In the genomic region with DNA sequence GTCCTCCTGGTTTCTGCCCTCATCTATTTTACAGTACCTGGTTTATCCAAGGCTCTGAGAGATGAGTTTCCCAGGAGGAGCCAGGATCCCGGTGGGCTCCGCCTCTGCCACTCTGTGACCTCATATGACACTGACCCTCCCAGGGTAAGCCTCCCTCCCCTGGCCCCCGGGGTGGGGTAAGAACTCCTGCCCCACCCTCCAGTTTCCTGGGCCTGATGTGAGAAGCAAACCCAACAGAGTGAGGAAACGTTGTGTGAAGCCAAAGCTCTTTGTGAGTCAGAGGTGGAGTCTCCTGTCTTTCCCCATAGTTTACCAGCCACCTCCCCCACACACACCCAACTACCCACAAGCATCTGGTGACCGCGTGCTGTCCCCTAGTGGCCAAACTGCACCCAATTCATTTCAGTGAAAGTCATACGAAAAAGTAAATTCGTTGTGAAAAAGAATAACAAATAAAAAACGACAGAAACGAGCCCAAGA, we compare ENCODE assay signal across 8 mouse cellular contexts. TPM values are rescaled to one million over a fixed set of nuclear protein-coding genes. Genes with fewer than 3 reads are reported as not detected.
DNase-seq lines count a peak whose midpoint lies in the region; ATAC-seq and TF ChIP-seq lines count a peak whose summit lies in the region.

No protein-coding gene starts in this region.

- peak; percentile 94 for TF ChIP-seq CTCF in hindbrain, postnatal 0 days (IDR thresholded peaks at IDR 0.05; ENCODE audit: low read depth)

- WGBS in hindbrain, postnatal 0 days = 4% methylated on average over 10 of the region's 10 CpGs

- no peak overlapping the region for H3K9ac ChIP-seq in hindbrain, postnatal 0 days (replicated peaks; ENCODE audit: low read length)

- peak; percentile 85 for ATAC-seq in hindbrain, postnatal 0 days
- ATAC-seq in megakaryocyte, adult 5-6 weeks (ENCODE audit: poor library complexity, severe bottlenecking) = peak; percentile 86

- no peak overlapping the region for H3K4me3 ChIP-seq in hindbrain, postnatal 0 days (ENCODE audit: low read length)

- H3K27me3 ChIP-seq in hindbrain, postnatal 0 days (ENCODE audit: insufficient read depth, low read length) = no peaks in the 10 kb centered on the region

- no peaks in the 10 kb centered on the region for H3K9me3 ChIP-seq in hindbrain, postnatal 0 days (ENCODE audit: low read length)

- no peaks in the 10 kb centered on the region for H3K36me3 ChIP-seq in hindbrain, postnatal 0 days (ENCODE audit: insufficient read depth, low read length)

- H3K4me1 ChIP-seq in hindbrain, postnatal 0 days (ENCODE audit: insufficient read depth, low read length) = 0 out of 2 replicates have a peak, but pooled peaks cover 3% of the 10 kb centered on the region

- DNase-seq in NIH3T3 (ENCODE audit: low read depth) = peak; percentile 96
- peak; percentile 43 to 45 for DNase-seq in cerebellum, postnatal 36 days
- DNase-seq in gastrocnemius, adult 8-10 months (ENCODE audit: low spot score in 2 of 2) = peak; percentile 74 to 75
- DNase-seq in hindbrain, postnatal 0 days (ENCODE audit: low spot score) = peak; percentile 82
- peak; percentile 75 to 80 for DNase-seq in left cerebral cortex, adult 18-20 months (ENCODE audit: low spot score in 2 of 2)
- DNase-seq in right cerebral cortex, postnatal 10 days (ENCODE audit: low spot score in 2 of 2) = peak; percentile 82 to 87
- peak; percentile 74 to 82 for DNase-seq in urinary bladder, postnatal 4 days (ENCODE audit: low spot score in 2 of 2)

- H3K27ac ChIP-seq in hindbrain, postnatal 0 days = no peak overlapping the region

- peak overlapping the region; percentile 46 for H3K4me2 ChIP-seq in hindbrain, postnatal 0 days (ENCODE audit: low read depth, low read length)

RNA-seq across cellular contexts. Expression of a gene that starts 28.7 kb away (rescaled TPM):
- 10 to 100 TPM in 2 of 4 experiments, 1 to 10 TPM in 2; 8.6 to 17.0 (median 11.7) TPM for total RNA-seq in gastrocnemius, adult 8-10 months (2022)
- 32.9 and 34.8 TPM in 2 replicates for total RNA-seq in hindbrain, postnatal 0 days (2014; rRNA removed)
- 56.8 and 56.9 TPM in 2 replicates for polyA plus RNA-seq in hindbrain, postnatal 0 days (2015; fragmentation: Nextera tagmentation; extraction: Ambion mirVana)
- 10 to 100 TPM; 45.9 to 50.5 TPM for total RNA-seq in left cerebral cortex, adult 18-20 months (2021)
- total RNA-seq in megakaryocyte, adult 5-6 weeks (2015) = 189 and 190 TPM in 2 replicates
- 249 and 290 TPM in 2 replicates for total RNA-seq in megakaryocyte, adult 5-6 weeks (2017)

Comparison
In these comparisons a context has a peak if more than half of its experiments do, and no peak if none do; other contexts are left out.
1. DNase-seq: peak in every context shown above with its lines; median percentile 96 in NIH3T3; 84 in right cerebral cortex, postnatal 10 days; 82 in hindbrain, postnatal 0 days; 78 in urinary bladder, postnatal 4 days; 78 in left cerebral cortex, adult 18-20 months; 74 in gastrocnemius, adult 8-10 months; 44 in cerebellum, postnatal 36 days.